Mouse (Mus musculus) cortical plate, adult 2 months (tissue): ENCODE measurements around the gene Kdm1a.

ENCODE experiments used
- CTCF ChIP-seq: fragments of 200-500 bp; IDR thresholded peaks from 2 replicates; pipeline ENCODE4 v1.5.1; 2011; ENCODE audit warnings: mild to moderate bottlenecking, control low read depth, low read length; ENCODE audit not compliant: insufficient read depth; ENCODE audit errors: extremely low read depth
- POLR2A ChIP-seq: fragments of 200-500 bp; IDR thresholded peaks from 2 replicates; pipeline ENCODE4 v1.6.1; 2011; ENCODE audit warnings: mild to moderate bottlenecking, low read length, control low read depth; ENCODE audit not compliant: insufficient read depth; ENCODE audit errors: extremely low read depth

- peak; percentile 72 for TF ChIP-seq CTCF
- TF ChIP-seq POLR2A = no peak
These were observed 48.9 kb upstream of the Kdm1a start for GRCm38 (mm10) chr4:136651357-136651811.
